Mouse (Mus musculus) fat pad, adult 2 months (tissue): ENCODE measurements around the gene Wscd2.

Experiments
- DNase-seq: peaks from one replicate; pipeline ENCODE4 v3.0.0-alpha.2; 2011; ENCODE audit warnings: low read depth, low spot score; ENCODE audit errors: extremely low read depth

The Wscd2 gene

DNA sequence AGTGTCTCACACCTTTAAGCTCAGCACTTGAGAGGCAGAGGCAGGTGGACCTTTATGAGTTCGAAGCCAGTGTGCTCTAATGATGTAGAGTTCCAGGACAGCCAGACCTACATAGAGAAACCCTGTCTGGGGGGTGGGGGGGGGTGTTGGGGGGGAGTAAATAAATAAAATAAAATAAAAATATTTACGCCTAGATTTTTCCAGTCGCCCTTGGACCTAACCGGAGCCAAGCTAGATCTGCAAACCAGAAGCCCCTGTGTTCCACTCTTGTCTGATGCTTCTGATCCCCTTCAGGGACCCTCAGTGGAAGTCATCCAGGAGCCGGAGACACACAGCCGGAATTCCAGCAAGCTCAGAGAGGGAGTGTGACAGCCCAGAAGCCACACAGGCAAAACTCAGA is at the start of gene Wscd2:
Wscd2 (plus strand) TSS at position 301 of the 400 bp plus-strand sequence.
- DNase-seq: no peak

DNA sequence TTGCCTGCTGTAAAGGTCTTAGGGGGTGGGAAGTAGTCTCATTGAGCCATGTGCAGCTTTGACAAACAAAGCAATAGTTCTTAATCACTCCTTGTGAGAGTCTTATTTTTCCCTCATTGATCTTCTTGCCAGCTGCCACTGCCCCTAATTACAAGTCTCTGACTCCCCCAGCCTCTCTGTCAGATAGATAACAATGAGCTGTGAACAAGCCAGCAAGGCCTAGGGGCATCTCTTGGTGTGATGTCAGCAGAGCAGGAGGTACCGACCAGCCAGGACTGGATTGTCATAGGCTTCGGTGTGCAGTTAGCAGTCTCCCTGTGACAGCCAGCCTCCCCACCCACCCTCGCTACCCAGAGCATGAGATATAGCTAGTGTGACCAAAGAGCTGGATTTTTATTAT is 48.0 kb upstream of the Wscd2 start:
- no peak for DNase-seq

DNA sequence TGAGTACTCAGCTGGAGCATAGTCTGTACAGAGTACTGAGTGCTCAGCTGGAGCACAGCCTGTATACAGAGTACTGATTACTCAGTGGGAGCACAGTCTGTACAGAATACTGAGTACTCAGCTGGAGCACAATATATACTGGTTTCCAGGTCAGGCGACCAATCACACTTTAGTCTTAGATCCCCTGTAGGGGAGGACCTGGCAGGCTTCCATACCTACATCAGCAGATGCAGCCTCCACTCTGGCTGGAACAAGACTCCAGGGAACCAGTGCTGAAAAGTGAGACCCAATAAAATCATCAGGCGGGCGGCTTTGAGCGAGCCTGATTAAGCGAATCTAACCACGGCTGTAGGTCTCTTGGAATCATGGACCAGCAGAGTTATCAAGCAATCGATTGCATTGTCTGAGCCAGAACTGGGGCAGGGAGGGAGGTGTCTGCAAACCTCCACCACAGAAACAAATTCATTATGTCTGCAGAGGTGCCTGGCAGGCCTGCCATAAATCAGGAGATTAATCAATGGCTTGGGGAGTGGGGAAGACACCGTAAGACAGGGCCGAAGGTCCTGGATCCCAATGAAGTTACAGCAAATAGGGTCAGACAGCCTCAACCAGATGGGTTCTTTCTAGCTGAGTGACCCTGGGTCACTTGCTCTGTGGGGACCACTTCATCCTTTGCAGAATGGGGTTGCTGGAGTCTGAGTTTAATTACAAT is 42.0 kb upstream of the Wscd2 start:
- no peak for DNase-seq

DNA sequence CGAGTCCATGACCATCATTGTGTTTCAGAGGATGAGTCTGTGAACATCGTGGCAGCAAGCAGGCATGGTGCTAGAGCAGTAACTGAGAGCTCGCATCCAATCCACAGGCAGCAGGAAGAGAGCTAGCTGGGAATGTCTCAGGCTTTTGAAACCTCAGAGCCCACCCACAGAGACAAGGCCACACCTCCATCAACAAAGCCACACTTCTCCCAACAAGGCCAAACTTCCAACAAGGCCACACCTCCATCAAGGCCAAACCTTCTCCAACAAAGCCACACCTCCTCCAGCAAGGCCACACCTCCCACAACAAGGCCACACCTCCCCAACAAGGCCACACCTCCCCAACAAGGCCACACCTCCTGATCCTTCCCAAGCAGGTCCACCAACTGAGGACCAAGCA is 40.8 kb upstream of the Wscd2 start:
- DNase-seq: no peak

DNA sequence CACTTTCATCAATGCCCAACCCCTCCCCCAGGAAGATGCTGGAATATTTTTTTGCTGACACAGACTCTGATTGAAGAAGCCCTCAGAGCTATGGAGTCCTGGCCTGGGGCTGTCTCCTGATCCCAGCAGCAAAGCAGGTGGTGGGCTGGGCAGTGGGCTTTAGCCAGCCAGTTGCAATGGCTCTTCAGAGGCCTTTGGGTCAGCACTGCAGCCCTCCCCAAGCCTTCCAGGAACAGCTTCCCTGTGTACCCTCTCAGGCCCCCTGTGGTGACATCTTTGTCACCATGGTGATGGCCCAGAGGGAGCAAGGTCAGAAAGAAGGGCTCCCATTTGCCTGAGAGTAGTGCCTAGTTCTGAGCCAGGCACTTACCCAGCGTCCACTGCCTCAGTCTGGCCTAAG is 37.4 kb upstream of the Wscd2 start:
- DNase-seq: no peak

DNA sequence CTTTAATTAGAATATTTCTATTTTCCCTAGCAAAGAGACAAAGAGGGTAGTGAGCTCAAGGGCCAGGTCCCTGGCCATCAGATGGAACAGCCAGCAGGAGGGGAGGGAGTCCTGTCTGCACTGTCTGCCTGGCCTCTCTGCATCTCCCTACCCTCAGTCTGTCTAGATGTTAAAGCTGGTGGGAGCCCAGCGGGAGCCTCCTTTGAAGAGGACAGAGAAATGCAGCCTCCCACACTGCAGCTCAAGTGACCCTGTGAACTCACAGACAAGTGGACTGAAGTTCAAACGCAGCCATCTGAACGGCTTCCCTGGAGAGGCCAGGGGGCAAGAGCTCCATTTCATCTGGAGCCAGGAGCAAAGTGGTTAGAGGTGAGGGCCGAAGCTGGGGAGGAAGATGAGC is 36.8 kb upstream of the Wscd2 start:
- no peak for DNase-seq

DNA sequence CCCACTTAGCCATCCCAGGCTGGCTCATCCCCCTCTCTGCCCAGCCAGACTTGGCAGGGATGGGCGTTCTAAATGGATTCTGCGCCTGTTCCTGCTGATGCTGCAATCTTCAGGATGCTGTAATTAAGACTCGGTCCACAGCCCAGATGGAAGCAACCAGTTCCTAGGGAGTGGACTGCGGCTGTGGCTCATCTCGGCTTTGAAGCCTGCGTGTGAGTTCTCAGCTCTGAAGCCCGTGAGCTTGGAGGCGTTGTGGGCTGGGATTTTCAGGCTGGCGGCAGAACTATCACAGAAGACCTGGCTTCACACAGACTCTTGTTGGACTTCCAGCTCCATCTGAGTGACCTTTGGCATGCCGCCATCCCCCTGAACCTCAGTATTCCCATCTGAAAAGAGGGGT is 34.1 kb upstream of the Wscd2 start:
- no peak for DNase-seq

DNA sequence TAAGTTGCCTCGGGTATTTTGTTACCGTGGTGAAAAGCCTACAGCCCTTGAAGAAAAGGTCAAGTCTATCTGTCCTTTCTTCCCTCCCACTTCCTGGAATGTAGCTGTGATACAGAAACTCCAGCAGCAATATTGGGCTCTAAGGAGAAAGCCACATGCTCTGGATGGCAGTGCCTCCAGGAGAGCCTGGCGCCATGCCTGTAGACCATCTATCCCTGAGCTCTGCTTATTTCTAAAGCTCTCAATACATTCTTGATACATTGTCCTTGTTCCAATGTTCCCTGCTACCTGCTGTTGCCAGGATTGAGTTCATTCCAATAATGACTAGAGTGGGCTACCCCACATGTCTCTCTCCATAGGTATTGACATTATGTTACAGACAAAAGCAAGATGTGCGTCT is 33.4 kb upstream of the Wscd2 start:
- no peak for DNase-seq

DNA sequence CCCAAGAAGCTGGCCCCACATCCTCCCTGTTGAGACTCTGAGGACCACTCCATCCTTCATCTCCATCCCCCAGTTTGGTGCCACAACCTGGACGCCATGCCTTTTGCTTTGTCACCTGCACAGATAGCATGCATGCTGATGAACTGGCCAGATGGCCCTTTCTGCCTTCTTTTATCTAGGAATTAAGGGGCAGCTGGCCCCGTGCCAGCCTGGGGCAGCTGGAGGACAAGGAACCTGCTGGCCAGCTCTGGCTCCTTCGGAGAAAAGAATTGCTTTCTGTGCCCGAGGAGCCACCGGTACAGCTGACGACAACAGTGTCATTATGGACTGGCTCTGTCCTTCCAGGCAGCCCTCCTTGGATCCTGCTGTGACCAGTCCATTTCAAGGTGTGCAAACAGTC is 32.9 kb upstream of the Wscd2 start:
- DNase-seq: no peak

DNA sequence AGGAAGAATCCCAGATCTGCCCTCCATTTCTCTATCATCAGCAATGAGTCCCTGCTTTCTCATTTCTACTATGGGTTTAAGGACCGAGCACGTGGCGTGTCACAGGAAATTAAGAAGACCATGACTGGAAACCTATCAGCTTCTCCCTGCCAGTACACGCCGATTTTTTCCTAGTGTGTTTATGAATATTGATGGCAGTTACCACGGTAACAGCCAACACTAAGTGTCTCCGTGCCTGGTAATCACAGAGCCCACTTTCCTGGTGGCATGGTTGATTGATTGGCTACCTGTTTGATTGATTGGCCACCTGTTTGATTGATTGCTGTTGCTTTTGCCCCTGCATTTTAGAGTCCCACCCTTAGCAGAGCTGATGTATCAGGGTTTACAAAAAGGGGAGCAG is 30.2 kb upstream of the Wscd2 start:
- DNase-seq: no peak

DNA sequence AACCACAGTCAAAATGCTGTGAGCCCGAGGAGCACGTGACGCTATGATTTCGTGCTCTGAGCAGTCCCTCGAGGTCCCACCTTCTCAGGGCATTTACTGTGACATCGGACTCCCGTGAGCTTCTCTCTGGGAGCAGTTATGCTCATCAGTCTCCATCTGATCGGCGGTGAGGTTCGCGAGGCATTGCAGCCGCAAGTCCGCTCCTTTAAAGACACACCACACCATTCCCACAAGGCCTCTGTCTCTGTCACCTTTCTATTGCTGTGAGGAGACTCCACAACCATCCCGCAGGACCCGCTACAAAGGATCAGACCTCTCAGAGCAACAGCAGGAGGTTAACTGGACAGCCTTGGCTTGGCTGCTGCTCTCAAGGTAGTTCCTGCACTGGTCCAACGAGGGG is 28.6 kb upstream of the Wscd2 start:
- DNase-seq: no peak

DNA sequence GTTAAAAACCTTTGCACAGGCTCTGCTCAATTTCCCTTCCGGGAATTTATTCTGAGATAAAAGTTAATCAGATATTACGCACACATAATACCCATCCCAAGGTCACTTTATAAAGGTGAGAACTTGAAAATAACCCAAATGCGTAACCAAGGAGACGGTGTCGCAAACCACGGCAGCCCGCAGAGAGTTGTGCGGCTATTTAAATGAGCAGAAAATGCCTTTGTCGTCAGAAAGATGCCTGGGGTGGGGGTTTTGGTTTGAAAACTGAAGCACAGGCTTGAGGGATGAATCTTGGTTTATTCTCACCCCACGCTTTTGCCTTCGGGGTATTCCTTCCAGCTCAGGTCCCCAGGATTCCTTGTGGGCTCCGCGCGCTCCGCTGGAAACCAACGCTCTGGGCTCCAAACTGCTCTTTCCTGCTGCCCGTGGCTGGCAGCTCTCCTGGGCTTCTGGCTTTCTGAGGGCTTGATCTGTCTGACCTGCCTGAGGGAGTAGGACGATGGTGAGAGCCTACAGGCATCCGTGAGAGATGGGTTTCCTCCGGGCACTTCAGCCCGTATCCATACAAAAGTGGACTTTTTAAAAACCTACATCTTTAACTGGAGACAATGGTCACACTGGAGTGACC is 28.0 kb upstream of the Wscd2 start:
- DNase-seq: no peak

DNA sequence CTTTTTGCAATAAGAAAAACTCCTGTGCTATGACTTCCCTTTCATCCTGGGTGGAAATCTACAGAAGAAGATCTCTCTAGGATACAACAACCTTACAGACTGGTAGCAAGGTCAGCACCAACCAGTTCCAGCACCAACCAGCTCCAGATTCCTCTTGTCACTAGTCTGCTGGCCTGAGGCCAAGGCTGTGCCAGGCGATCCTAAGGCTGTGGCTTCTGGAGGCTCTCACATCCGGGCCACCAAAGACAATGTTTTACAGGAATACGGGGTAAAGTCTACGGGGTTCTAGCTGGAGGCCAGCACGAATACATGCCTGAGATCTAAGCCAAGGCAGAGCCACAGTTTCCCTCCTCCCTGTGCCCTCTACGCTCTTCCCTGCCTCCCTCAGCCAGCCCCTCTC is 25.4 kb upstream of the Wscd2 start:
- DNase-seq: no peak

DNA sequence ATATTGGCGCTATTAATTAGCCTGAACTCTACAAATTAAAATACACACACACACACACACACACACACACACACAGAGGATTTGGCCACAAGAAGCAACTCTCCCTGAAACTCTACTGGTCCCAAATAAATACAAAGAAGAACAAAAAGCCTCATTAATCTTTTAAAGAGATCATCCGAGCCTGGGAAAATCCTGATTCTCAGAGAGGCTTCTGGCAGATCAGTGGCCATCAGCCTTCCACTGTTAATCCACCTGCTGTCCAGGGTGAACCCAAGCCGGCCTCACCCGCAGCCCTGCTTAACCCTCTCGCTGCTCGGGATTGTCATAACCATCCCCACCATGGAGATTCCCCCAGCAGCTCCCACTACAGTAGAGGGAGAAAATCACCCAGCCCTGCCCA is 23.6 kb upstream of the Wscd2 start:
- DNase-seq: no peak

DNA sequence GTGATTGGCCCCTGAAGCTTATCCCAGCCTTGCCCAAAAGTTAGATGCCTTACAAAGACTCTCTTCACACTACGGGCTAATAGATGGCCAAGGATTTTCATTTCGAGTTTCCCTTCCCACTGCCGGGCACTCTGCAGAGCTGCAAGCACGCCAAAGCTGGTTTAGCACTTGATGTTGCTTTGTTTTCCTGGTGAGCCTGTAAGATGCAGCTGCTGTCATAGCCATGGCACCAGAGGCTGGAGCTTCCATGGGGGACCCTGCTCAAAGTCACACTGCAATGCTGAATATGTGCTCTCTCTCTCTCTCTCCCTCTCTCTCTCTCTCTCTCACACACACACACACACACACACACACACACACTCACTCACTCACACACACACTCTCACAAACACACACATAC is 23.1 kb upstream of the Wscd2 start:
- no peak for DNase-seq

DNA sequence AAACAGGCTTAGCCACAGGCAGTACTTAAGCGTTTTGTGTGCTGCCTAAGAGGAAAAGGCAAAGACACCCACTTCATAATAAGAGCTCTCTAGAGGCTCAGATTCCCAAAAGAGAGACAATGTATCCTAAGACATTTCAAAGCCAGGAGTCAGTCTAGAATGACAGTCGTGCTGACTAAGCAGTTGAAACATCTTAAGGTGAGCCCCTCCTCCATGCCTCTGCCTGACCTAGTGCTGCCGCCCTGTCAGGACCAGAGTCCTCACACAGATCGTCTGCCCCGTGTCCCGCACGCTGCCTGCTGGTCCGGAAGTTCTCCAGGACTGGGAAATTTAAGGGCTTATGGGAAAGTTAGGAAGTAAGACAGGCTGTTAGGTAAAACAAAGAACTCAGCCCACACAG is 22.4 kb upstream of the Wscd2 start:
- no peak for DNase-seq

DNA sequence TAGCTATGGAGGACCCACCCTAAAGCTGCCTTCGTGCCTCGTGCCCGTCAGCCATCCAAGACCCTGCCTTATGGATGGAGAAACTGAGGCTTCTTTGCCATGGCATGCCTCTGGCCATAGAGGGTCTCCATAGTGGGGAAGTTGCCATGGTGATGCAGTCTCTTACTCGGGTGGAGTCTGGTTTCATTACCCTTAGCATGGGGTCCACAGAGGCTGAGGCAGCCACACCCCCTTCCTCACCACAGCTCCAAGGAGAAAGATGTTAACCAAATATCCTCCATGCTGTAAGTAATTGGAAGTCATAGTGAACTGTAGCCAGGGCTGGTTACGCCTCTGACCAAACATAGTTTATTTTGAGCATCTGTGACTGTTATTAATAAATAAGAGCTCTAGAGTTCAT is 21.5 kb upstream of the Wscd2 start:
- no peak for DNase-seq

DNA sequence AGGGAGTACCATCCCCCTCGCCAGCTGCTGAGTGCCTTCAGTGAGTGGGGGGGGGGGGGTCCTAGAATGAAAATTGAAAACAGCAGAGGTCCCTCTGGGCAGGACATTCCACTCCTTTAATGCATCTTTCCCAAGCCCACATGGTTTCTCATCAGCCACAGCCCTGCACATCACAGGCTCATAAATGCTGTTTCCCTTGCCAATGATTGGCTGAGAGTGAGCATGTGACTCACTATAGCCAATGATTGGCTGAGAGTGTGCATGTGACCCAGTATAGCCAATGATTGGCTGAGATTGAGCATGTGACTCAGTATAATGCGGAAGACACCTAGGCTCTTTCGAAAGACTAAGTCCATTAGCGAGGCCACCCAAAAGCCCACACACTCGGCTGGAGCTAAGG is 20.9 kb upstream of the Wscd2 start:
- no peak for DNase-seq

DNA sequence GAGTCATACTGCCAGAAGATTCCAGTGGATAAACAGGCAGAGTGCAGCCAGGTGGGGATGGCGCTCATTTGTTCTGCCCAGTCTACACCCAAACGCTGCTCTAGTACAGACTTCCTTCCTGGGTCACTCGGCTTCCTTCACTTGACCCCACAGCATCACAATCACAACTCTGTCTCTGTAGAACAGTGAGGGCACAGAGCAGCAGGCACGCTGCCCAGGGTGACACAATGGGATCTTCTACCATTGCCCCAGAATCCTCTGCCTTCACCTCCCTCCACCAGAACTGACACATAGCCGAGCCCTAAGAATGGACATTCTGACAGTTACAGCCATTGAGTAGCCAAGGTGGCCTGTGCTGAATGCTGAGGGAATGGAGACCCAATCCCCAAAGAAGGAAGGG is 20.3 kb upstream of the Wscd2 start:
- DNase-seq: no peak

DNA sequence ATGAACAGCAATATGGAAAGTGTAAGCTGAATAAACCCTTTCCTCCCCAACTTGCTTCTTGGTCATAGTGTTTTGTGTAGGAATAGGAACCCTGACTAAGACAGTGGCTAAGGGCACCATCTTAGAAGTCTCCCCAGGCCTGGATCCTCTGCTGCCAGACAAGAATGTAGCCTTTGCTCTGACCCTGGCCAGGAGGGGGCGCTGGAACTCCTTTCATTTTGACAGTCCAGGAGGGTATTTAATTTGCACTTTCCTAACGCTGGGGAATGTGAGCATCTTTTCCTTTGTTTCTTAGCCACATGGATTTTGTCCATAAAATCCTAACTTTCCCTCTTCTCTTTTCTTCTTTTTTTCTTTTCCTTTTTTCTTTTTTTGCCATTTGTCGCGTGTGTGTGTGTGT is 18.7 kb upstream of the Wscd2 start:
- no peak for DNase-seq

DNA sequence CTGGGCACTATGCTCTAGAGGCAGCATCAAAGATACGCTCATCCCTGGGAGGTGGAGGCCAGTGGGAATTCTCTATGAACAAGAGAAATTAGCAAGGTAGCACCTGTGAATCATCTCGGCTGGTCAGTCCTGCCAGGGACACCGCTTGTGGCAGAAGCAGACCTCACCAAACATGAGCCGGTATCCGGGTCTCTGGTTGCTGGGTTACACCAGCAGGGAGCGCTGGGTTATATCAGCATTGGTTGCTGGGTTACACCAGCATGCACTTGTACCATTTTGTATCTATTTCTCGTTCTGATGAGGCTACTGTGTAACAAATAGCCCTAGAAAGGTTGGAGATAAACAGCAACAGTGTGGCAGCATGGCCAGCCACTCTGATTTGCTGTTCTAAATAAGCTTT is 17.8 kb upstream of the Wscd2 start:
- DNase-seq: no peak

DNA sequence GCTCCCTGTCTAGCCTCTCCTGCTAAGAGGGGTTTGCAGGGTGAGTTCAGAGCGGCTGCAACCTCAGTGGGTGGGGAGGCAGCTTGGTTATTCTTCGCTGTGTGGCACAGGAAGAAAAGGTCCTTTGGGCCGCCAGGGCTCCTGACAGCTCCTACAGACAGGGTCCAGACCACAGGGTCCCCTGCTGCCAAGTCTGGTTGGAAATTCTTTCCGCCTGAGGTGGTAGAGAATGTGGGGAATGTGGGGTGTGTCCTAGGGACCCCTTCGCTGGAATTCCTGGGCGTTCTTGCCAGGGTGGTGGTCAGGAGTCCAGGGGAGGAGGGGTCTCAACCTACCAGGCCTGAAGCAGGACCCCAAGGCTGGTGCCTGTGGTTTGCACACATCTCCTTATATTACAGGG is 13.3 kb upstream of the Wscd2 start:
- DNase-seq: no peak

DNA sequence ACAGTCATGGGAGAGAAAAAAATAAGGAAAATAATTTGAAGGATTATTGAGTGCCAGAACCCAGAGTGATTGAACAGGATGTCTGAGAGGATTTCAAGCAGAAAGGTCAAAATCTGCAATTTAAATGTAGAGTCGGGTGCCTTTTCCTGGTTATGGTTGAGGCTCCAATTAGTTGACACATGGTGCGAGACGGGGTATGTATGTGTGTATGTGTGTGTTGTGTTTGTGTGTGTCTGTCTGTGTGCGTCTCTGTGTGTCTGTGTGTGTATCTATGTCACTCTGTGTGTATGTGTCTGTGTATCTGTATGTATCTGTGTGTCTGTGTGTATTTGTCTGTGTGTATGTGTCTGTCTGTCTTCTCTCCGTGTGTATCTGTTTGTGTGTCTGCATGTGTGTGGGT is 11.1 kb upstream of the Wscd2 start:
- no peak for DNase-seq
